Mouse (Mus musculus): ENCODE data around the gene Trmt11. TPM values are rescaled to one million over a fixed set of nuclear protein-coding genes. Genes with fewer than 3 reads are reported as not detected.
"Not testable (repeated sequence)": the region's sequence is repeated elsewhere in the genome, so short reads cannot be mapped to it uniquely, and the experiment has no call there.

Trmt11 gene
- polyA plus RNA-seq (2015; fragmentation: Nextera tagmentation; extraction: Ambion mirVana), result 12.4 and 12.8 TPM in 2 replicates

GRCm38 (mm10) chr10:30600542-30600966 lies at the start of gene Trmt11:
TSS of gene Trmt11 (minus strand) at chr10:30600749.
- ATAC-seq, result peak; percentile 96
- WGBS, result under 1% methylated on average over 27 of the region's 28 CpGs
- Histone ChIP-seq H3K36me3 (ENCODE audit: control insufficient read depth, insufficient read depth) (peaks cover 13% of the 10 kb centered on the region; the same call in 1 of the 2 replicates), H3K9ac (ENCODE audit: low read depth, low read length) (peak within 1 kb of the TSS; percentile 82), H3K27ac (ENCODE audit: low read depth, low read length) (peak within 1 kb of the TSS; percentile 85), H3K27me3 (replicated peaks; ENCODE audit: control insufficient read depth, insufficient read depth, low read length) (no peaks in the 10 kb centered on the region), H3K4me1 (replicated peaks; ENCODE audit: control insufficient read depth, insufficient read depth, low read length) (peaks cover 3% of the 10 kb centered on the region; the same call in 1 of the 2 replicates), H3K4me3 (ENCODE audit: low read depth, low read length) (peak within 1 kb of the TSS; percentile 90), H3K4me2 (replicated peaks; ENCODE audit: low read depth) (peak within 1 kb of the TSS; percentile 68), H3K9me3 (ENCODE audit: control insufficient read depth) (no peaks in the 10 kb centered on the region)
- TF ChIP-seq CTCF (IDR thresholded peaks at IDR 0.05; ENCODE audit: low read depth), result no peak

- H3K9ac ChIP-seq (ENCODE audit: low read depth, low read length), result no peak overlapping the region
- no peak for ATAC-seq
- H3K27ac ChIP-seq (ENCODE audit: low read depth, low read length), result no peak overlapping the region
- H3K9me3 ChIP-seq (ENCODE audit: control insufficient read depth), result no peaks in the 10 kb centered on the region
- no peaks in the 10 kb centered on the region for H3K4me1 ChIP-seq (replicated peaks; ENCODE audit: control insufficient read depth, insufficient read depth, low read length)
- peaks cover 37% of the 10 kb centered on the region for H3K36me3 ChIP-seq (ENCODE audit: control insufficient read depth, insufficient read depth)
- TF ChIP-seq CTCF (IDR thresholded peaks at IDR 0.05; ENCODE audit: low read depth), result no peak
- WGBS, result 58% methylated on average over 2 of the region's 2 CpGs
- H3K4me3 ChIP-seq (ENCODE audit: low read depth, low read length), result no peak overlapping the region
- H3K4me2 ChIP-seq (replicated peaks; ENCODE audit: low read depth), result no peak overlapping the region
- H3K27me3 ChIP-seq (replicated peaks; ENCODE audit: control insufficient read depth, insufficient read depth, low read length), result no peaks in the 10 kb centered on the region
These were observed 47.1 kb upstream of the Trmt11 start for GRCm38 (mm10) chr10:30647681-30648080.

- Histone ChIP-seq H3K27me3 (replicated peaks; ENCODE audit: control insufficient read depth, insufficient read depth, low read length) (no peaks in the 10 kb centered on the region), H3K9me3 (ENCODE audit: control insufficient read depth) (no peaks in the 10 kb centered on the region), H3K27ac (ENCODE audit: low read depth, low read length) (0 out of 2 replicates have a peak overlapping the region, but pooled peaks have one; percentile 35), H3K9ac (ENCODE audit: low read depth, low read length) (no peak overlapping the region), H3K4me3 (ENCODE audit: low read depth, low read length) (no peak overlapping the region), H3K4me2 (replicated peaks; ENCODE audit: low read depth) (no peak overlapping the region), H3K4me1 (replicated peaks; ENCODE audit: control insufficient read depth, insufficient read depth, low read length) (no peaks in the 10 kb centered on the region), H3K36me3 (ENCODE audit: control insufficient read depth, insufficient read depth) (no peaks in the 10 kb centered on the region)
- no peak for TF ChIP-seq CTCF (IDR thresholded peaks at IDR 0.05; ENCODE audit: low read depth)
- 67% methylated on average over 3 of the region's 3 CpGs for WGBS
- peak; percentile 66 for ATAC-seq
These were observed 37.7 kb upstream of the Trmt11 start for GRCm38 (mm10) chr10:30638216-30638615.

GRCm38 (mm10) chr10:30636474-30637154 lies 36.1 kb upstream of the Trmt11 start:
- H3K4me2 ChIP-seq (replicated peaks; ENCODE audit: low read depth); H3K4me3 ChIP-seq (ENCODE audit: low read depth, low read length); H3K27ac ChIP-seq (ENCODE audit: low read depth, low read length); H3K9ac ChIP-seq (ENCODE audit: low read depth, low read length); H3K9me3 ChIP-seq (ENCODE audit: control insufficient read depth); H3K4me1 ChIP-seq (replicated peaks; ENCODE audit: control insufficient read depth, insufficient read depth, low read length); H3K36me3 ChIP-seq (ENCODE audit: control insufficient read depth, insufficient read depth); H3K27me3 ChIP-seq (replicated peaks; ENCODE audit: control insufficient read depth, insufficient read depth, low read length): not testable (repeated sequence)
- 29% methylated on average over 1 of the region's 1 CpGs for WGBS
- ATAC-seq, result peak; percentile 81

- WGBS, result 78% methylated on average over 1 of the region's 1 CpGs
- H3K27me3 ChIP-seq (replicated peaks; ENCODE audit: control insufficient read depth, insufficient read depth, low read length), result no peaks in the 10 kb centered on the region
- H3K9me3 ChIP-seq (ENCODE audit: control insufficient read depth), result no peaks in the 10 kb centered on the region
- H3K9ac ChIP-seq (ENCODE audit: low read depth, low read length), result no peak overlapping the region
- no peak for TF ChIP-seq CTCF (IDR thresholded peaks at IDR 0.05; ENCODE audit: low read depth)
- H3K4me2 ChIP-seq (replicated peaks; ENCODE audit: low read depth), result no peak overlapping the region
- no peak for ATAC-seq
- no peaks in the 10 kb centered on the region for H3K36me3 ChIP-seq (ENCODE audit: control insufficient read depth, insufficient read depth)
- no peaks in the 10 kb centered on the region for H3K4me1 ChIP-seq (replicated peaks; ENCODE audit: control insufficient read depth, insufficient read depth, low read length)
- no peak overlapping the region for H3K27ac ChIP-seq (ENCODE audit: low read depth, low read length)
- no peak overlapping the region for H3K4me3 ChIP-seq (ENCODE audit: low read depth, low read length)
These were observed 32.2 kb upstream of the Trmt11 start for GRCm38 (mm10) chr10:30632718-30633117.

- no peaks in the 10 kb centered on the region for H3K4me1 ChIP-seq (replicated peaks; ENCODE audit: control insufficient read depth, insufficient read depth, low read length)
- H3K4me2 ChIP-seq (replicated peaks; ENCODE audit: low read depth), result no peak overlapping the region
- no peak overlapping the region for H3K9ac ChIP-seq (ENCODE audit: low read depth, low read length)
- TF ChIP-seq CTCF (IDR thresholded peaks at IDR 0.05; ENCODE audit: low read depth), result no peak
- H3K27ac ChIP-seq (ENCODE audit: low read depth, low read length), result no peak overlapping the region
- no peak overlapping the region for H3K4me3 ChIP-seq (ENCODE audit: low read depth, low read length)
- H3K27me3 ChIP-seq (replicated peaks; ENCODE audit: control insufficient read depth, insufficient read depth, low read length), result no peaks in the 10 kb centered on the region
- H3K9me3 ChIP-seq (ENCODE audit: control insufficient read depth), result no peaks in the 10 kb centered on the region
- no peak for ATAC-seq
- no peaks in the 10 kb centered on the region for H3K36me3 ChIP-seq (ENCODE audit: control insufficient read depth, insufficient read depth)
These were observed 29.4 kb upstream of the Trmt11 start for GRCm38 (mm10) chr10:30629977-30630376.
